Mouse (Mus musculus) megakaryocyte, embryonic 14.5 days (primary cell): ENCODE measurements at regions not wholly inside any gene's neighbourhood (a gene's known extent, or its start where the extent isn't known, plus 50 kb on each side); places are given as distances from the start of the nearest gene placed in this dataset.

Source experiments
- FLI1 ChIP-seq: IDR thresholded peaks from 2 replicates; pipeline ENCODE4 v1.6.1; 2012; ENCODE audit warnings: low read length, inconsistent platforms, mixed read lengths
- GATA1 ChIP-seq: IDR thresholded peaks from 3 replicates; pipeline ENCODE4 v1.6.1; 2012; ENCODE audit warnings: mixed read lengths, low read length, inconsistent platforms, borderline replicate concordance

- TF ChIP-seq GATA1 (no peak), FLI1 (no peak)
Observed at GRCm38 (mm10) chr2:61062125-61062524, 99.1 kb upstream of the Rbms1 start.
